Mouse (Mus musculus) cerebellum, adult 2 months (tissue): ENCODE data around the gene Mmrn2.

Source experiments
- CTCF ChIP-seq: fragments of 200-500 bp; IDR thresholded peaks from 2 replicates; pipeline ENCODE4 v1.5.1; 2011; ENCODE audit warnings: low read depth, mild to moderate bottlenecking, control low read depth, low read length, moderate library complexity, borderline replicate concordance; ENCODE audit not compliant: insufficient read depth
- POLR2A ChIP-seq: fragments of 200-500 bp; IDR thresholded peaks from 2 replicates; pipeline ENCODE4 v1.6.1; 2011; ENCODE audit warnings: low read length, control low read depth, borderline replicate concordance; ENCODE audit not compliant: insufficient read depth

DNA sequence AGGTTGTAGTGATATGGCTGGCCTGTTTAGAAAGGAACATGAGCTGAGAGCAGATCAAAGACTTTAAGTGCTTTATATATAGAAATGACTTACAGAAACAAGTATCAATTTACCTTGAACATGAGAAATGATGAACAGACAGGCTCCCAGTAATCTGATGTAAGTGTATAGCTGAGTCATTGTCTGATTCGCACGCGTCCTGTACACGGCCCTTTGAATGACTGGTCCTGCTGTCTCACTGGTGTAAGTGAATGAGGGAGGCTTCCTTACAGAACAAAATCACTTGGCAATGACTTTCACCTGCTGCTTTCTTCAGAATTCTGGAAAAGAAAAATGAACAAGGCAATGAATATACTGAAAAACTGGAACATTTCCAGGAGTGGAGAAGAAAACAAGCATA is 72.4 kb downstream of the Mmrn2 start:
- no peak for TF ChIP-seq CTCF
- no peak for TF ChIP-seq POLR2A
